Mouse (Mus musculus) ES-Bruce4 (cell line): Measurements from ENCODE around the gene Med13l. TPM values are rescaled to one million over a fixed set of nuclear protein-coding genes. Genes with fewer than 3 reads are reported as not detected.
A peak's percentile ranks its signal among the peaks of the same experiment; 100 is the strongest.

ENCODE experiments used
- H3K27ac ChIP-seq: 2 replicates; pipeline ENCODE4 v1.5.1; 2012; ENCODE audit warnings: low read length, inconsistent platforms; ENCODE audit not compliant: insufficient read depth
- H3K27me3 ChIP-seq: 2 replicates; pipeline ENCODE4 v1.6.1; 2012; ENCODE audit warnings: mild to moderate bottlenecking, low read length, inconsistent platforms; ENCODE audit not compliant: control insufficient read depth, poor library complexity, insufficient read depth, severe bottlenecking
- H3K36me3 ChIP-seq: 2 replicates; pipeline ENCODE4 v1.6.1; 2012; ENCODE audit warnings: inconsistent platforms, mild to moderate bottlenecking, low read length, moderate library complexity; ENCODE audit not compliant: control insufficient read depth, poor library complexity, insufficient read depth, severe bottlenecking
- H3K4me1 ChIP-seq: one replicate; pipeline ENCODE4 v1.8.1; 2011; ENCODE audit warnings: low read length; ENCODE audit not compliant: control insufficient read depth, insufficient read depth
- H3K4me3 ChIP-seq: 2 replicates; pipeline ENCODE4 v1.5.1; 2011; ENCODE audit warnings: low read depth, mild to moderate bottlenecking, low read length
- H3K9ac ChIP-seq: 2 replicates; pipeline ENCODE4 v1.6.1; 2012; ENCODE audit warnings: low read depth, mild to moderate bottlenecking, inconsistent platforms; ENCODE audit not compliant: poor library complexity, severe bottlenecking
- H3K9me3 ChIP-seq: replicated peaks from 2 replicates; pipeline ENCODE4 v1.6.1; 2012; ENCODE audit warnings: mild to moderate bottlenecking, low read length, inconsistent platforms; ENCODE audit not compliant: control insufficient read depth, poor library complexity, insufficient read depth, severe bottlenecking
- CTCF ChIP-seq: IDR thresholded peaks from one replicate; pipeline ENCODE4 v1.8.1; 2011; ENCODE audit warnings: low read depth, low read length
- EP300 ChIP-seq: IDR thresholded peaks from 2 replicates; pipeline ENCODE4 v1.6.1; 2011; ENCODE audit warnings: low read depth, low read length; ENCODE audit not compliant: insufficient read depth
- POLR2A ChIP-seq: IDR thresholded peaks from one replicate; pipeline ENCODE4 v1.8.1; 2011; ENCODE audit warnings: low read length; ENCODE audit not compliant: insufficient read depth
- polyA plus RNA-seq: library from polyadenylated mRNA; stranded (reverse); fragments of >200 nt; gene quantifications from 2 replicates; pipeline ENCODE4 v1.2.4, GENCODE M21; 2011; ENCODE audit warnings: low read depth; ENCODE audit not compliant: missing spikeins, insufficient read depth, insufficient read length

Med13l gene
- polyA plus RNA-seq, 1 experiment = 43.9 TPM

- H3K36me3 ChIP-seq = no peaks in the 10 kb centered on the region
- no peak for TF ChIP-seq POLR2A
- no peak for TF ChIP-seq EP300
- no peak for TF ChIP-seq CTCF
- H3K9me3 ChIP-seq = no peaks in the 10 kb centered on the region
- no peaks in the 10 kb centered on the region for H3K27me3 ChIP-seq
- no peak overlapping the region for H3K9ac ChIP-seq
- no peak overlapping the region for H3K27ac ChIP-seq
- peaks cover 5% of the 10 kb centered on the region for H3K4me1 ChIP-seq
- H3K4me3 ChIP-seq = no peak overlapping the region
Observed at GRCm38 (mm10) chr5:118661751-118662150, 101.3 kb downstream of the Med13l start.

- Histone ChIP-seq H3K36me3 (no peaks in the 10 kb centered on the region), H3K27me3 (no peaks in the 10 kb centered on the region), H3K9me3 (no peaks in the 10 kb centered on the region), H3K9ac (no peak overlapping the region), H3K27ac (no peak overlapping the region), H3K4me3 (no peak overlapping the region), H3K4me1 (peaks cover 8% of the 10 kb centered on the region)
- no peak for TF ChIP-seq POLR2A
- TF ChIP-seq EP300 = no peak
- TF ChIP-seq CTCF = no peak
Observed at GRCm38 (mm10) chr5:118663999-118664398, 103.5 kb downstream of the Med13l start.

- no peak overlapping the region for H3K27ac ChIP-seq
- H3K4me3 ChIP-seq = no peak overlapping the region
- peaks cover 8% of the 10 kb centered on the region for H3K4me1 ChIP-seq
- no peak overlapping the region for H3K9ac ChIP-seq
- no peaks in the 10 kb centered on the region for H3K36me3 ChIP-seq
- H3K9me3 ChIP-seq = no peaks in the 10 kb centered on the region
- H3K27me3 ChIP-seq = no peaks in the 10 kb centered on the region
- no peak for TF ChIP-seq POLR2A
- no peak for TF ChIP-seq EP300
- TF ChIP-seq CTCF = no peak
Observed at GRCm38 (mm10) chr5:118665023-118665422, 104.5 kb downstream of the Med13l start.

GRCm38 (mm10) chr5:118666437-118667207 is 106.1 kb downstream of the Med13l start:
- H3K4me3 ChIP-seq = peak overlapping the region; percentile 30
- H3K9ac ChIP-seq = no peak overlapping the region
- H3K4me1 ChIP-seq = peaks cover 8% of the 10 kb centered on the region
- H3K27ac ChIP-seq = no peak overlapping the region
- no peaks in the 10 kb centered on the region for H3K27me3 ChIP-seq
- TF ChIP-seq POLR2A (no peak), EP300 (no peak), CTCF (no peak)
- H3K9me3 ChIP-seq = no peaks in the 10 kb centered on the region
- 0 out of 2 replicates have a peak, but pooled peaks cover 4% of the 10 kb centered on the region for H3K36me3 ChIP-seq

GRCm38 (mm10) chr5:118667863-118668262 is 107.4 kb downstream of the Med13l start:
- 0 out of 2 replicates have a peak, but pooled peaks cover 6% of the 10 kb centered on the region for H3K36me3 ChIP-seq
- no peaks in the 10 kb centered on the region for H3K9me3 ChIP-seq
- TF ChIP-seq EP300 (no peak), POLR2A (no peak), CTCF (no peak)

GRCm38 (mm10) chr5:118668931-118669330 is 108.5 kb downstream of the Med13l start:
- Histone ChIP-seq H3K9me3 (no peaks in the 10 kb centered on the region), H3K4me1 (peaks cover 8% of the 10 kb centered on the region), H3K27ac (no peak overlapping the region), H3K27me3 (no peaks in the 10 kb centered on the region), H3K4me3 (no peak overlapping the region), H3K36me3 (0 out of 2 replicates have a peak, but pooled peaks cover 6% of the 10 kb centered on the region), H3K9ac (no peak overlapping the region)
- TF ChIP-seq EP300 (no peak), CTCF (no peak), POLR2A (no peak)

More at GRCm38 (mm10) chr5:118667863-118668262, 107.4 kb downstream of the Med13l start:
- Histone ChIP-seq H3K9ac (no peak overlapping the region), H3K27ac (no peak overlapping the region), H3K4me3 (no peak overlapping the region), H3K27me3 (no peaks in the 10 kb centered on the region), H3K4me1 (peaks cover 8% of the 10 kb centered on the region)
